Mouse (Mus musculus): ENCODE measurements around the gene Kdm2b.

DNA sequence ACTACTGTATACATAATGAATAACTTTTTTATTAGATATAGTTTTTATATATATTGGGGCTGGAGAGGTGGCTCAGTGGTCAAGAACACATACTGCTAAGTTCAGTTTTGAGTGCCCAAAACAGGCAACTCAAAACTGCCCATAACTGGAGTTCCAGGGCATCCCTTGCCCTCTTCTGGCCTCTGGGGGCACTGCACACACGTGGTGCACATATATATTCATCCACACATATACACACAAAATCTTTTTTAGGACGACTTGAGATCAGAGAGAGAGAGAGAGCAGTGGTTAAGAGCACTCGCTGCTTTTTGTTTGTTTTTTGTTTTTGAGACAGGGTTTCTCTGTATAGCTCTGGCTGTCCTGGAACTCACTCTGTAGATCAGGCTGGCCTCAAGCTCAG, 41.7 kb upstream of the Kdm2b start:
- TF ChIP-seq TAL1 (IDR thresholded peaks at IDR 0.05; ENCODE audit: low read length) (no peak), GATA1 (IDR thresholded peaks at IDR 0.05; ENCODE audit: low read length) (no peak)

All from erythroblast, embryonic 14.5 days (primary cell).